Mouse (Mus musculus) natural killer cell, adult 2 months (primary cell): Measurements from ENCODE around the gene Rab5c.

Source experiments
- DNase-seq, 2 experiments: peaks; one replicate each; pipeline ENCODE4 v3.0.0; 2022; ENCODE audit warnings: low spot score in 2 of 2

Gene Rab5c

DNA sequence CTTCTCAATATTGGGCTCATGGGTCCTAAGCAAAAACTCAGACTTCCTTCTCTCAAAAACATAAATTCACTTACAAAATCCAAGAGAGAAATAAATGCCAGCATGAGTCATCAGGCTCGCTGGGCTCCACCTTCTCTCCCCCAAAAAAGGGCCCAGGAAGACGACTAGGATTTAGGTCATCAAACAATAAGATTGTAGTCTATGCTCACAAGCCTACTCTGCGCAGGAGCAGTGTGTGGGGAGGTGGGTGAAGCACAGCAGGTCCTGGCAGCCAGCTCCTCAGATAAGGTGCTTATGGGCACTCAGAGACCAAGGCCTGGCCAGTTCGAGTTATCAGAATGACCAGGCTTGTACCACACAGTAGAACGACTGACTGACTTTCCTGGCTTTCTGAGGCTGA is 17.7 kb downstream of the Rab5c start:
- no peak for DNase-seq

- no peak for DNase-seq
Observed at GRCm38 (mm10) chr11:100719893-100720292, 18.1 kb downstream of the Rab5c start.

DNA sequence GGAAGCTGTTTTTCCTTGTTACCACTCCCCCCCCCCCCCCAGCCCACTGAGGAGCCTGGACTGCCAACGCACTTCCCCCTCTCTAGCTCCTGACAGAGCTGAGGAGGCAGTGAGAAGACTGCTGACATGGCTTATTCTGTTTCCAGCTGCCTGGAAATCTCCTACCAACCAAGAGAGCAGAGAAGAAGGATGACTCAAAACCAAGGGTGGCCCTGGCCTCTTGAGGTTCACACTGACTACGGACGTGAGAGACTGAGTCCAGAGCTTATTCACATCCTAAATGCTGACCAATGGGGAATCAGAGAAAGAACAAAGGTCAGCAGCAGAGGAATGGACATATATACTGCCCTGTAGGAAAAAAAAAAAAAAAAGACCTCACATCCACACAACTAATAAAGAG is 18.7 kb downstream of the Rab5c start:
- DNase-seq = no peak

- DNase-seq = no peak
Observed at GRCm38 (mm10) chr11:100718866-100719265, 19.1 kb downstream of the Rab5c start.

- DNase-seq = no peak
Observed at GRCm38 (mm10) chr11:100718462-100718861, 19.6 kb downstream of the Rab5c start.

DNA sequence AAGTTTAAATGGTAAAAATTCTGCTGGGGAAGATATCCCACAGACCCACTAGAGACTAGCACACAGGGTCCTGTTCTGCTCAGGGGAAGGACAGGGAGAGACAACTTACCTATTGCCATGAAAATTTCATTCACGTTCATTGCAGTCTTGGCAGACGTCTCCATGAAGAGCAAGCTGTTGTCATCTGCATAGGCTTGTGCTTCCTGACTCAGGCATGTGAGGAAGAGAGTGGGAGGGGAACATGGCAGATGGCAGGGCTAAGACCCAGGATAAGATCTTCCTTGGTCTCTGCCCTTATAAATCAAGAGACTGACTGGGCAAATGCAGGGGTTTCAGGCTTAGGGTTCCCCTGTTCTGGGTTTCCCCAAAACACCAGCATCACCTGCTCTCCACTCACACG is 21.4 kb downstream of the Rab5c start:
- no peak for DNase-seq

- no peak for DNase-seq
Observed at GRCm38 (mm10) chr11:100714948-100715347, 23.1 kb downstream of the Rab5c start.

DNA sequence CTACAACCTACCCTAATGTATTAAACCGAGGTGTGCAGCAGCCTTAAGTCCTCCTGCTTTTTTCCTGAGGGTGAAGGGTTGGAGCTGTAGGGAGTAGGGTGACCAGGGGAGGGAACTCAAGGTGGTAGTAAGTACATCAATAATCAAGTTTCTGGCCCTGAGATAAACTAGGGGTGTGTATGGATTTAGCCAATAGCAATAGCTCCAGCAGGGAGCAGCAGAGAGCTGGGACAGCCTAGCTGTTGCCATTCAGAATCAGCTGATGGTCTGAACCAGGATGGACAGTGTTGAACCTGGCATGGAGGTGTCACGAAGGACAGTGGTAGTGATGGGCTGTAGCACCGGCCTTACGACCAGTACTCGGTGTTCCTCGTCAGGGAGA is 23.5 kb downstream of the Rab5c start:
- DNase-seq = peak; percentile 56 to 68

DNA sequence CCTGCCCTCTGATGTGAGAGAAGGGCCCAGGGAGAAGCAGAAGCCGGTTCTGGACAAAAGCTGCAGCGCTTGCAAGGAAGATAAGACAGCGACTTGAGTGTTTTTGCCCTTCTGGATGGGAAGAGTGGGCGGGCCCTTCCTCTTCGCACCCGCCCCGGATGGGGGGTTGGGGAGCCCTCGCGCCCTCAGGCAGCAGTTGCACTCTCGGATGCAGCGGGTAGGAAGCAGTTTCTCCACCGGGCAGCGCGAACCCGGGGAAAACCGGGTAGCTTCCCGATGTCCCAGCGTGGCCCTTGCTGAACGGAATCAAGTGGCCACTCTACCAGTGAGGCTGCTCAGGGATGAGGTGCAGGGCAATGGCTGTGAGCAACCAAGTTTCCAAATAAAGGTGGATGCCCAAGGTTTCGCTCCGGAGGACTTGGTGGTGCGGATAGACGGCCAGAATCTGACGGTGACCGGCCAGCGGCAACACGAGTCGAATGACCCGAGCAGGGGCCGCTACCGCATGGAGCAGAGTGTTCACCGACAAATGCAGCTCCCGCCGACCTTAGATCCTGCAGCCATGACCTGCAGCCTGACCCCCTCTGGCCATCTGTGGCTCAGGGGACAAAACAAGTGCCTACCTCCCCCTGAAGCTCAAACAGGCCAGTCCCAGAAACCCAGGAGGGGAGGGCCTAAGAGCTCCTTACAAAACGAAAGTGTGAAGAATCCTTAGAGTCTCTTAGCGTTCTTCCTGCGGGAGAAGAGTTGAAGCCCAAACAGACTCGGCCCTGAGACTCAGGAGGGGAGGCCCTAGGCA is 24.1 kb downstream of the Rab5c start, which contains the start of gene Hspb9:
TSS of gene Hspb9 (plus strand) at position 116 of the 799 bp plus-strand sequence.
- DNase-seq = peak; percentile 38 to 42

GRCm38 (mm10) chr11:100713174-100713573 is 24.8 kb downstream of the Rab5c start:
- DNase-seq = no peak

DNA sequence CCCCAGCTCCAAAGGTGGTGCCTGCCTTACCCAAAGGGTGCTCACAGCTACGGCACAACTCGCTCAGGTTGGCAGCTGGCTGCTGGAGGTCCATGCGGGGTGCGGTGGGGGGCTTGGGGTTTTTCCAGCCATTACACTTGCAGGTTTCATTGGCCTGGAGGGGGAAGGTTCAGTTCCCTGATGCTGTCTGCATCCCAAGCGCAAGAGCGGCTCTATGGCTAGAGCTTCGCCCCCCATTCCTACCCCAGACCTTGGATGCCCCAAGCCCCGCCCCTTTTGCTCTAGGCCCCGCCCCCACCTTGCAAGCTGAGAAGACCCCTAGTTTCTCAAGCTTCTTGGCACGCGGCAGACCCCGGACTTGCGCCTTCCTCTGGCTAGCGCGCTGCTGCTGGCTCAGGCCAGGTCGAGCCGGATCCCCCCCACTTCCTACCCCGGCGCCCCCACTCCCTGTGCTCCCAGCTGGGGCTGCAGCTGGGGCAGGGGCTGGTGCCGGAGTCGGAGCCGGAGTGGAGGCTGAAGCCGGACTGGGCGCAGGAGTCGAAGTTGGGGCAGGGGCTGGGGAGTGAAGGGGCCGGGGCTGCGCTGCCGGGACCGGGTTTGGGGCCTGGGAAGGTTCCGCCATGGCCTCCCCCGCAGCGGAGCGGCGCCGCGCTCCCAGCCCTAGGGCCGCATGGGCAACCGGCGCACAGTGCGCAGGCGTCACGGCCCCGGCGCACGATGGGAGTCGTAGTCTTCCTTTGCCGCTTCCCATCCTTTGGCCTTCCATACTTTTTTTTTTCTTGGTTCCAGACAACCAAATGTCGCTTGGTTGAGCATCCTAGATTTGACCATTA is 26.0 kb downstream of the Rab5c start, which contains the start of gene Kat2a:
TSS of gene Kat2a (minus strand) at position 683 of the 833 bp plus-strand sequence.
- no peak for DNase-seq

- DNase-seq = no peak
Observed at GRCm38 (mm10) chr11:100710977-100711376, 27.0 kb downstream of the Rab5c start.

GRCm38 (mm10) chr11:100710528-100710927 is 27.5 kb downstream of the Rab5c start:
- no peak for DNase-seq

DNA sequence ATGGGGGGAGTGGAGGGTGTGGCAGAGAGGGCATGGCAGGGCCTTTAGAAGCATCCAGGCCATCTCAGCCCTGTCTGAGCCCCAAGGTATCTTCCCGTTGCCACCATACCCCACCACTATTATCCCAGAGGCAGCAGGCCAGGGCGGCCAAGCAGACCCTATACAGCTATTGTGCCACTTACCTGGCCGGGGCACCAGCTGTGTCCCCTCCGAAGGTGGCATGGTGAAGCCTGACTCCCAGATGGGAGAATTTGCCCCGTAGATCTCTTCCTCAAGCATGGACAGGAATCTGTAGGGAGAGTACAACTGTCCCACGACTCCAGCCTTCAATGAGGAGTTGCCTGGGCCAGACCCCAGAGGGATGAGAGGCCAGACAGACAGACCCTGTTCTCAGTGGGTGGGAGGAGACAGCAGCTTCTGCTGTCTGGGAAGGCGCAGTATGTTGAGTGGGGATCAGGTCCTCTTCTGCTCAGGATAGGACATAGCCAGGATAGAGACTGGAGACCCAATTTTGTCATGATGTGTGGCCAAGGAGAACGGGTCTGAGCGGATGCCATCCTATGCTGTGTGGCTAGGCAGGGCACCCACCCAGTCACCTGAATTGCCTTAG is 28.7 kb downstream of the Rab5c start:
- no peak for DNase-seq

DNA sequence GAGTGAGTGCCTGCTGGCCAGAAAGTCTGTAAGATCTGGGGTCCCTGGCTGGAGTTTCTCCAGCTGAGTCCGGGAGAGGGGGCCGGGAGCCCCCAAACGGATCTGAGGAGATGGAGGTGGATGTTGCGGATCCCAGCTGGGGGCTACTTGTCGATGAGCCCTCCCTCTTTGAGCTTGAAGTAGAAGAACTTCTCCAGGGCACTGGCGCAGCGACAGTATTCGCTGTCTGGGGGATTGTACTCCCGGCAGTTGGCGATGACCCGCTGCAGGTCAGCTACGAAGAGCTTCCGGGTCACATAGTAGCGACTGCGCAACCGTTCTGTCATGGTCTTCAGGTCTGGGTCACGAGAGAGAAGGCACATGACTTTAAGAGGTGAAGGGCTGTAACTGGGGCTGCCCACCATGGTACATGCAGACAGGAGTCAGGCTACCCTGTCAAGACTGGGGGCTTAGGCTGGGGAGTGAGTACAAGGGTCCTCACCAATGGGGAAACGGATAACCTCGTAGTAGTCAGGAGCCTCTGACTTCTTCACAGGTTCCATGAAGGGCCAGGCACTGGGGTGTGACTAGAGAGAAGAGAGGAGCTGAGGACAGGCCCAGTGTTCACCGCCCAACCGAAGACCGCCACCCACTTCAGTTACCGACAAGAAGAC is 32.8 kb downstream of the Rab5c start:
- no peak for DNase-seq

GRCm38 (mm10) chr11:100703851-100704531 is 34.0 kb downstream of the Rab5c start, which contains the start of gene Dhx58:
TSS of gene Dhx58 (minus strand) at chr11:100704271.
- DNase-seq = no peak

GRCm38 (mm10) chr11:100703366-100703765 is 34.6 kb downstream of the Rab5c start:
- DNase-seq = no peak

DNA sequence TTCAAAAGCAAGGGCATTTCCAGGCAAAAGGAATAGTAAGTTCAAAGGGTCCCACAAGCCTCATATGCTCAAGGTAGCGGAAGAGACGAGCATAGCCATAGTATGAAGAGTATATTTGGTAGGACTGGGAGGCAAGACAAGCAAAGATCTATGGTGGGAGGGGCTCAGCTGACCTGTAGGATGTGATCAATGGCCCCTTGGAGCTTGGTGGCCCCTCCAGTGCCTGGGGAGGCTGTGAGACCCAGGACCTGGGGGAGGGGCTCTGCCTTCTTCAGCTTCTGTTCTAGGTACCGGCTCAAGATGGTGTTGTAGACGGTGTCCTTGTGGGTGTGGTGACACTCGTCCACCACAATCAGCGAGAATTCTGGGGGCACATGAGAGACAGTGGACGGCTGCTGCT is 35.1 kb downstream of the Rab5c start:
- peak in 1 of 2 experiments; percentile 27 for DNase-seq

DNA sequence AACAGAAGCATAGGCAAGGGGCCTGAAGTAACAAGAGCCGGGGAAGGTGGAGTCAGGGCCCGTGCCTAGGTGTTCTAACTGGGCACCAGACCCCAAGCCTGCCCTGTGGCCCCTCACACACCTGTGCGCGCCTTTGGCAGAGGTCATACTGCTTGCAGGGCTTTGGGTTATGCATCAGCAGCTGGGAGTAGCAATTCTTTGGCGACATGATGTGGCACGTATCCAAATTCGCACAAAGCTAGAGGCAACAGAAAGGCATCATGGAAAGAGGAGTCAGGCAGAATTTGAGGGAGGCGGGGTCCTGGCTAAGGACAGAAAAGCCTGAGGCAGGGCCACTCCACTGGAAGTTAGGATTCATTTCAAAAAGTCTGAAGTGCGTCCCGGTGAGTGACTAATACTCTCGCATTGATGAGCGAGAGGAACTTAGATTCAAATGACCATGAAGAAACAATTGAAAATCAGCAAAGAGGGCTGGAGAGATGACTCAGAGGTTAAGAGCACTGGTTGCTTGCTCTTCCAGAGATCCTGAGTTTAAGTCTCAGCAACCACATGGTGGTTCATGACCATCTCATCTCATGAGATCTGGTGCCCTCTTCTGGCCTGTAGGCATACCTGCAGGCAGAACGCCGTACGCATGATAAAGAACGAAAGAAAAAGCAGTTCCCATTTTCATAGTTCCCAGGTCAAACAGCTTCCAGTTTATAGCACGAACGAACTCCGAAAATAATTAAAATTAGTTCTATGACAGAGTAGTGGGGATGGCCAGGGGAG is 35.7 kb downstream of the Rab5c start:
- peak; percentile 56 to 70 for DNase-seq

DNA sequence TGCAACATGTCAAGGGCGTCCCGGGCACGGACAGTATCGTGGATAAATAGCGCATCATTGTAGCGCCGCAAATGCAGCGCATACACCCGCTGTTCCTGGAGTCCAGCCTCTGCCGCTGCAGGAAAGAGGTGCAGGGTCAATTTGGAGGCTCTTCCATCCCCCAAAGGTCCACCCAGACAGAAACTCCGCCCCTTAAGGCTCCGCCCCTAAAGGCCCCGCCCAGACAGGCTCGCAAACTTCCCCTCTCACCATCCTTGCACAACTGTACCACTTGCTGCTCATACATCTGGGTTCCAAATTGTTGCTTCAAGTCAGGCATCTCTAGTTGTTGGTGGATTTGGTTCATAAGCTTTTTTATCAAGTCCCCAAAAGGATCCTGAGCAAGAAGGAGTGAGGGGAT is 36.7 kb downstream of the Rab5c start:
- DNase-seq = peak; percentile 39 to 56
